Mouse (Mus musculus): ENCODE measurements around the gene T. TPM values are rescaled to one million over a fixed set of nuclear protein-coding genes. Genes with fewer than 3 reads are reported as not detected.
"Not testable (repeated sequence)": the region's sequence is repeated elsewhere in the genome, so short reads cannot be mapped to it uniquely, and the experiment has no call there.

Gene T
- total and polyA plus RNA-seq, 3 experiments: 0.05 TPM; not detected in 2

GRCm38 (mm10) chr17:8396371-8396770 is 37.9 kb upstream of the T start:
- H3K36me3 ChIP-seq (replicated peaks): no peaks in the 10 kb centered on the region
- H3K9me3 ChIP-seq (replicated peaks): no peaks in the 10 kb centered on the region
- peaks cover 7% of the 10 kb centered on the region for H3K27me3 ChIP-seq (ENCODE audit: insufficient read depth, low read length)
- H3K4me3 ChIP-seq (ENCODE audit: low read depth, low read length): no peak overlapping the region
- ATAC-seq (ENCODE audit: extremely low read depth, insufficient number of reproducible peaks, low FRiP score, poor library complexity, severe bottlenecking) (no peak), DNase-seq (ENCODE audit: low spot score) (no peak)
- TF ChIP-seq POLR2AphosphoS5 (IDR thresholded peaks at IDR 0.05; ENCODE audit: insufficient replicate concordance, low read depth, low read length): no peak
- TF ChIP-seq GATA2 (IDR thresholded peaks at IDR 0.05; ENCODE audit: borderline replicate concordance, low read depth, low read length): no peak
- no peak for TF ChIP-seq TAL1 (conservative IDR thresholded peaks at IDR 0.05; ENCODE audit: low read depth, low read length)
- no peak for TF ChIP-seq CTCF (IDR thresholded peaks at IDR 0.05; ENCODE audit: low read depth, low read length)
- no peaks in the 10 kb centered on the region for H3K4me1 ChIP-seq (ENCODE audit: insufficient read depth, low read depth, low read length)

- no peak for TF ChIP-seq POLR2AphosphoS5 (IDR thresholded peaks at IDR 0.05; ENCODE audit: insufficient replicate concordance, low read depth, low read length)
- TF ChIP-seq GATA1 (IDR thresholded peaks at IDR 0.05; ENCODE audit: borderline replicate concordance, low read length): no peak
- no peak for TF ChIP-seq CTCF (IDR thresholded peaks at IDR 0.05; ENCODE audit: low read depth, low read length)
- no peak for TF ChIP-seq GATA2 (IDR thresholded peaks at IDR 0.05; ENCODE audit: borderline replicate concordance, low read depth, low read length)
- no peak for TF ChIP-seq TAL1 (conservative IDR thresholded peaks at IDR 0.05; ENCODE audit: low read depth, low read length)
- no peaks in the 10 kb centered on the region for H3K9me3 ChIP-seq (replicated peaks)
- H3K36me3 ChIP-seq (replicated peaks): no peaks in the 10 kb centered on the region
- H3K4me1 ChIP-seq (ENCODE audit: insufficient read depth, low read depth, low read length): no peaks in the 10 kb centered on the region
- DNase-seq (ENCODE audit: low spot score) (no peak), ATAC-seq (ENCODE audit: extremely low read depth, insufficient number of reproducible peaks, low FRiP score, poor library complexity, severe bottlenecking) (no peak)
- H3K4me3 ChIP-seq (ENCODE audit: low read depth, low read length): no peak overlapping the region
- H3K27me3 ChIP-seq (ENCODE audit: insufficient read depth, low read length): peaks cover 7% of the 10 kb centered on the region; the same call in 1 of the 2 replicates
These were observed 36.3 kb upstream of the T start for GRCm38 (mm10) chr17:8397946-8398345.

GRCm38 (mm10) chr17:8403932-8404331 is 30.3 kb upstream of the T start:
- H3K27me3 ChIP-seq (ENCODE audit: insufficient read depth, low read length); H3K36me3 ChIP-seq (replicated peaks); DNase-seq (ENCODE audit: low spot score); H3K9me3 ChIP-seq (replicated peaks); ATAC-seq (ENCODE audit: extremely low read depth, insufficient number of reproducible peaks, low FRiP score, poor library complexity, severe bottlenecking); H3K4me1 ChIP-seq (ENCODE audit: insufficient read depth, low read depth, low read length); H3K4me3 ChIP-seq (ENCODE audit: low read depth, low read length): not testable (repeated sequence)

GRCm38 (mm10) chr17:8406285-8406684 is 27.9 kb upstream of the T start:
- peaks cover 9% of the 10 kb centered on the region; the same call in 1 of the 2 replicates for H3K4me1 ChIP-seq (ENCODE audit: insufficient read depth, low read depth, low read length)
- no peak for DNase-seq (ENCODE audit: low spot score)

GRCm38 (mm10) chr17:8408002-8408401 is 26.2 kb upstream of the T start:
- not testable (repeated sequence) for DNase-seq (ENCODE audit: low spot score); ATAC-seq (ENCODE audit: extremely low read depth, insufficient number of reproducible peaks, low FRiP score, poor library complexity, severe bottlenecking); H3K4me1 ChIP-seq (ENCODE audit: insufficient read depth, low read depth, low read length)

More at GRCm38 (mm10) chr17:8406285-8406684, 27.9 kb upstream of the T start:
- Histone ChIP-seq H3K4me3 (ENCODE audit: low read depth, low read length) (no peak overlapping the region), H3K27me3 (ENCODE audit: insufficient read depth, low read length) (0 out of 2 replicates have a peak, but pooled peaks cover 2% of the 10 kb centered on the region), H3K9me3 (replicated peaks) (no peaks in the 10 kb centered on the region), H3K36me3 (replicated peaks) (no peaks in the 10 kb centered on the region)
- ATAC-seq (ENCODE audit: extremely low read depth, insufficient number of reproducible peaks, low FRiP score, poor library complexity, severe bottlenecking): no peak
- TF ChIP-seq TAL1 (conservative IDR thresholded peaks at IDR 0.05; ENCODE audit: low read depth, low read length): no peak
- TF ChIP-seq CTCF (IDR thresholded peaks at IDR 0.05; ENCODE audit: low read depth, low read length): no peak
- no peak for TF ChIP-seq GATA1 (IDR thresholded peaks at IDR 0.05; ENCODE audit: borderline replicate concordance, low read length)
- no peak for TF ChIP-seq GATA2 (IDR thresholded peaks at IDR 0.05; ENCODE audit: borderline replicate concordance, low read depth, low read length)
- TF ChIP-seq POLR2AphosphoS5 (IDR thresholded peaks at IDR 0.05; ENCODE audit: insufficient replicate concordance, low read depth, low read length): no peak

GRCm38 (mm10) chr17:8408589-8409295 is 25.5 kb upstream of the T start:
- no peak for DNase-seq (ENCODE audit: low spot score)
- Histone ChIP-seq H3K4me1 (ENCODE audit: insufficient read depth, low read depth, low read length) (peaks cover 8% of the 10 kb centered on the region; the same call in 1 of the 2 replicates), H3K36me3 (replicated peaks) (no peaks in the 10 kb centered on the region), H3K9me3 (replicated peaks) (no peaks in the 10 kb centered on the region), H3K4me3 (ENCODE audit: low read depth, low read length) (no peak overlapping the region), H3K27me3 (ENCODE audit: insufficient read depth, low read length) (0 out of 2 replicates have a peak, but pooled peaks cover 6% of the 10 kb centered on the region)
- TF ChIP-seq GATA1 (IDR thresholded peaks at IDR 0.05; ENCODE audit: borderline replicate concordance, low read length) (no peak), CTCF (IDR thresholded peaks at IDR 0.05; ENCODE audit: low read depth, low read length) (no peak), POLR2AphosphoS5 (IDR thresholded peaks at IDR 0.05; ENCODE audit: insufficient replicate concordance, low read depth, low read length) (no peak), GATA2 (IDR thresholded peaks at IDR 0.05; ENCODE audit: borderline replicate concordance, low read depth, low read length) (no peak), TAL1 (conservative IDR thresholded peaks at IDR 0.05; ENCODE audit: low read depth, low read length) (no peak)
- ATAC-seq (ENCODE audit: extremely low read depth, insufficient number of reproducible peaks, low FRiP score, poor library complexity, severe bottlenecking): no peak

More at GRCm38 (mm10) chr17:8408002-8408401, 26.2 kb upstream of the T start:
- H3K36me3 ChIP-seq (replicated peaks); H3K27me3 ChIP-seq (ENCODE audit: insufficient read depth, low read length); H3K4me3 ChIP-seq (ENCODE audit: low read depth, low read length); H3K9me3 ChIP-seq (replicated peaks): not testable (repeated sequence)

GRCm38 (mm10) chr17:8410330-8410729 is 23.9 kb upstream of the T start:
- Histone ChIP-seq H3K4me1 (ENCODE audit: insufficient read depth, low read depth, low read length) (peaks cover 7% of the 10 kb centered on the region; the same call in 1 of the 2 replicates), H3K36me3 (replicated peaks) (no peaks in the 10 kb centered on the region), H3K9me3 (replicated peaks) (no peaks in the 10 kb centered on the region), H3K4me3 (ENCODE audit: low read depth, low read length) (no peak overlapping the region), H3K27me3 (ENCODE audit: insufficient read depth, low read length) (peaks cover 11% of the 10 kb centered on the region)
- DNase-seq (ENCODE audit: low spot score) (no peak), ATAC-seq (ENCODE audit: extremely low read depth, insufficient number of reproducible peaks, low FRiP score, poor library complexity, severe bottlenecking) (no peak)
- TF ChIP-seq CTCF (IDR thresholded peaks at IDR 0.05; ENCODE audit: low read depth, low read length) (no peak), TAL1 (conservative IDR thresholded peaks at IDR 0.05; ENCODE audit: low read depth, low read length) (no peak), GATA1 (IDR thresholded peaks at IDR 0.05; ENCODE audit: borderline replicate concordance, low read length) (no peak), POLR2AphosphoS5 (IDR thresholded peaks at IDR 0.05; ENCODE audit: insufficient replicate concordance, low read depth, low read length) (no peak), GATA2 (IDR thresholded peaks at IDR 0.05; ENCODE audit: borderline replicate concordance, low read depth, low read length) (no peak)
